Mouse (Mus musculus) kidney, embryonic 14.5 days (tissue): ENCODE measurements at regions not wholly inside any gene's neighbourhood (a gene's known extent, or its start where the extent isn't known, plus 50 kb on each side); places are given as distances from the start of the nearest gene placed in this dataset.
"Not testable (repeated sequence)": the region's sequence is repeated elsewhere in the genome, so short reads cannot be mapped to it uniquely, and the experiment has no call there.

Experiments
- ATAC-seq: fragments of 200-750 bp; cut with Nextera tagmentation; 2 replicates; pipeline ENCODE4 v1.8.0; 2017; ENCODE audit warnings: moderate number of reproducible peaks, mild to moderate bottlenecking, moderate TSS enrichment, moderate library complexity; ENCODE audit not compliant: low FRiP score, low TSS enrichment
- H3K27ac ChIP-seq: fragments of 300-500 bp; sonication (generic); 2 replicates; pipeline ENCODE4 v1.5.1; 2014; ENCODE audit warnings: low read depth, mild to moderate bottlenecking, low read length, moderate library complexity, mixed read lengths
- H3K27me3 ChIP-seq: fragments of 300-500 bp; sonication (generic); 2 replicates; pipeline ENCODE4 v1.6.1; 2014; ENCODE audit warnings: mild to moderate bottlenecking, low read length; ENCODE audit not compliant: control insufficient read depth, insufficient read depth
- H3K36me3 ChIP-seq: fragments of 300-500 bp; sonication (generic); 2 replicates; pipeline ENCODE4 v1.6.1; 2014; ENCODE audit warnings: low read length, mixed read lengths; ENCODE audit not compliant: control insufficient read depth, insufficient read depth
- H3K4me1 ChIP-seq: fragments of 300-500 bp; sonication (generic); 2 replicates; pipeline ENCODE4 v1.6.1; 2014; ENCODE audit warnings: low read length, mixed read lengths; ENCODE audit not compliant: control insufficient read depth, insufficient read depth
- H3K4me2 ChIP-seq: fragments of 300-500 bp; sonication (generic); replicated peaks from 2 replicates; pipeline ENCODE4 v1.6.1; 2014; ENCODE audit warnings: low read depth, mild to moderate bottlenecking, low read length
- H3K4me3 ChIP-seq: fragments of 300-500 bp; sonication (generic); 2 replicates; pipeline ENCODE4 v1.5.1; 2014; ENCODE audit warnings: mild to moderate bottlenecking, low read length
- H3K9ac ChIP-seq: fragments of 300-500 bp; sonication (generic); 2 replicates; pipeline ENCODE4 v1.6.1; 2014; ENCODE audit warnings: low read depth, mild to moderate bottlenecking, low read length, moderate library complexity
- H3K9me3 ChIP-seq: fragments of 300-500 bp; sonication (generic); 2 replicates; pipeline ENCODE4 v1.6.1; 2016; ENCODE audit warnings: low read length; ENCODE audit not compliant: control insufficient read depth
- WGBS: fragments of 180-500 bp; shearing (Covaris S2); extraction: QIAGEN DNeasy Blood & Tissue Kit; methylation state at CpG from one replicate; pipeline ENCODE4 v1.1.7; 2014; 5-methylcytosine and 5-hydroxymethylcytosine counted together

GRCm38 (mm10) chr16:20814240-20814639 is 79.9 kb upstream of the Thpo start:
- H3K9me3 ChIP-seq = no peaks in the 10 kb centered on the region
- H3K36me3 ChIP-seq = no peaks in the 10 kb centered on the region
- H3K4me1 ChIP-seq = peaks cover 10% of the 10 kb centered on the region; the same call in 1 of the 2 replicates
- H3K27ac ChIP-seq = no peak overlapping the region
- H3K9ac ChIP-seq = no peak overlapping the region
- no peak overlapping the region for H3K4me2 ChIP-seq
- H3K27me3 ChIP-seq = no peaks in the 10 kb centered on the region
- no peak for ATAC-seq
- no peak overlapping the region for H3K4me3 ChIP-seq

GRCm38 (mm10) chr16:20812025-20812424 is 77.7 kb upstream of the Thpo start:
- ATAC-seq, H3K4me2 ChIP-seq, H3K4me3 ChIP-seq, H3K27me3 ChIP-seq, H3K9ac ChIP-seq, H3K4me1 ChIP-seq, H3K36me3 ChIP-seq, H3K9me3 ChIP-seq, H3K27ac ChIP-seq: not testable (repeated sequence)
- WGBS = 71% methylated on average over 5 of the region's 5 CpGs

DNA sequence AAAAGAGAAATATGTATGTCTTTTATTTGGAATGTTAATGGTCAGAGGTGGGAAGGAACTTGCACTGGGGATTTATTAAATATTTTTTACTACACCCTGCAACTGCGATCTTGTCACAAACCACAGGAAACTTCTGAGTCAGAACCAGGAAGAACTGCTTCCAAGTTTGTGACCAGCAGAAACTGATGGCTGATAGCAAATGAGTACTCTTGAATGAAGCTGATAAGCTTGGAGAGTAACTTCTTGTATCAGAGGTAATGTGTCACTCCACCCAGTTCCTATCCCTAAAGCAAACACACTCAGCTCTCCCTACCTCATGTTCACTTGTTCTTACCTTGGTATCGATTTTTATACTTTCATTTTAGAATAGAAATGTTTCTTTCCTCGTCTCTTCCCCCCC is 76.0 kb upstream of the Thpo start:
- no peak overlapping the region for H3K27ac ChIP-seq
- WGBS = 88% methylated on average over 3 of the region's 3 CpGs
- ATAC-seq = no peak
- H3K9ac ChIP-seq = no peak overlapping the region
- no peaks in the 10 kb centered on the region for H3K36me3 ChIP-seq
- no peak overlapping the region for H3K4me3 ChIP-seq
- peaks cover 1% of the 10 kb centered on the region; the same call in 1 of the 2 replicates for H3K4me1 ChIP-seq
- no peaks in the 10 kb centered on the region for H3K9me3 ChIP-seq
- H3K4me2 ChIP-seq = no peak overlapping the region
- no peaks in the 10 kb centered on the region for H3K27me3 ChIP-seq

DNA sequence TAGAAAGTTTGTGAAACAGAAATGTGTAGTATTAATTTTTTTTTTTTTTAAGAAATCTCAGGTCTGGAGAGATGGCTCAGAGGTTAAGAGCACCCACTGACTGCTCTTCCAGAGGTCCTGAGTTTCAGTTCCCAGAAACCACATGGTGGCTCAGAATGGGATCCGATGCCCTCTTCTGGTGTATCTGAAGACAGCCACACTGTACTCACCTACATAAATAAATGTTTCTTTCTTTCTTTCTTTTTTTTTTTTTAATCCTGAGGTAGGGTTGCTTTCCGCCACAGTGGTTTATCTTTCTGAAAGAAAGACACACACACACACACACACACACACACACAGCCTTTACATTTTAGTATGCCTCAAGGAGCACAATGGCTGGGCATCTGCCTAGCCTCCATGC is 74.0 kb upstream of the Thpo start:
- H3K27me3 ChIP-seq = no peaks in the 10 kb centered on the region
- H3K27ac ChIP-seq = no peak overlapping the region
- ATAC-seq = no peak
- no peaks in the 10 kb centered on the region for H3K9me3 ChIP-seq
- peaks cover 10% of the 10 kb centered on the region; the same call in 1 of the 2 replicates for H3K4me1 ChIP-seq
- no peaks in the 10 kb centered on the region for H3K36me3 ChIP-seq
- no peak overlapping the region for H3K9ac ChIP-seq
- no peak overlapping the region for H3K4me3 ChIP-seq
- WGBS = 92% methylated on average over 2 of the region's 2 CpGs
- H3K4me2 ChIP-seq = no peak overlapping the region

DNA sequence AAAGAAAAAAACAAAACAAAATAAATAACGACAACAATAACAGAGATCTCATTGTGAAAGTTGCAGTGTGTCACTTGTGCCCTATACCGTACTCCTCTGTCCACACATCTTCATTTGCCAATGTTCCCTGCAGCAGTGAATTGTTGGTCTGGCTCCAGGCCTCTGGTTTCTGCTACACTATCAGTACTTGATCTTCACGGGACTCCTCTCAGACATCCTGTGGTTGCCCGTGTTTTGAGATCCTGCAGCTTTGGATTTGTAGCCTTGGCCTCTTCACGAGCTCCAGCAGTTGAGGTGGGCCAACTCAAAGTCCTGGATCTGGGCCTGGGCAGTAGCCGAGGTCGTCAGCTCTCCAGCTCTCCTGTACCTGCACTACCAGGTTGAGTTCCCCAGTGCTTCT is 72.4 kb upstream of the Thpo start:
- Histone ChIP-seq H3K27me3 (no peaks in the 10 kb centered on the region), H3K36me3 (no peaks in the 10 kb centered on the region), H3K4me2 (no peak overlapping the region), H3K4me3 (no peak overlapping the region), H3K27ac (no peak overlapping the region), H3K9me3 (no peaks in the 10 kb centered on the region), H3K4me1 (peaks cover 13% of the 10 kb centered on the region; the same call in 1 of the 2 replicates), H3K9ac (no peak overlapping the region)
- no peak for ATAC-seq
- WGBS = 86% methylated on average over 7 of the region's 7 CpGs

- H3K4me1 ChIP-seq = peaks cover 13% of the 10 kb centered on the region; the same call in 1 of the 2 replicates
Measured at GRCm38 (mm10) chr16:20805793-20806192, 71.5 kb upstream of the Thpo start.

GRCm38 (mm10) chr16:20805086-20805485 is 70.8 kb upstream of the Thpo start:
- Histone ChIP-seq H3K4me1 (peaks cover 13% of the 10 kb centered on the region; the same call in 1 of the 2 replicates), H3K9me3 (no peaks in the 10 kb centered on the region), H3K27me3 (no peaks in the 10 kb centered on the region), H3K4me3 (no peak overlapping the region; the same call in 1 of the 2 replicates), H3K4me2 (peak overlapping the region; percentile 61), H3K9ac (peak overlapping the region; percentile 58; the same call in 1 of the 2 replicates), H3K36me3 (no peaks in the 10 kb centered on the region), H3K27ac (peak overlapping the region; percentile 65; the same call in 1 of the 2 replicates)
- ATAC-seq = peak; percentile 24; the same call in 1 of the 2 replicates
- WGBS = 16% methylated on average over 6 of the region's 6 CpGs

More at GRCm38 (mm10) chr16:20805793-20806192, 71.5 kb upstream of the Thpo start:
- H3K9me3 ChIP-seq = no peaks in the 10 kb centered on the region
- 88% methylated on average over 6 of the region's 6 CpGs for WGBS
- H3K4me3 ChIP-seq = no peak overlapping the region
- H3K27me3 ChIP-seq = no peaks in the 10 kb centered on the region
- H3K9ac ChIP-seq = no peak overlapping the region
- no peak overlapping the region for H3K4me2 ChIP-seq
- no peaks in the 10 kb centered on the region for H3K36me3 ChIP-seq
- H3K27ac ChIP-seq = no peak overlapping the region
- no peak for ATAC-seq

GRCm38 (mm10) chr16:20804601-20805017 is 70.3 kb upstream of the Thpo start:
- no peaks in the 10 kb centered on the region for H3K9me3 ChIP-seq
- H3K4me1 ChIP-seq = peaks cover 13% of the 10 kb centered on the region; the same call in 1 of the 2 replicates
- H3K9ac ChIP-seq = peak overlapping the region; percentile 58
- no peaks in the 10 kb centered on the region for H3K36me3 ChIP-seq
- no peaks in the 10 kb centered on the region for H3K27me3 ChIP-seq
- ATAC-seq = peak; percentile 80
- WGBS = under 1% methylated on average over 8 of the region's 10 CpGs
- peak overlapping the region; percentile 25 for H3K4me3 ChIP-seq
- H3K27ac ChIP-seq = peak overlapping the region; percentile 65; the same call in 1 of the 2 replicates
- peak overlapping the region; percentile 61 for H3K4me2 ChIP-seq

DNA sequence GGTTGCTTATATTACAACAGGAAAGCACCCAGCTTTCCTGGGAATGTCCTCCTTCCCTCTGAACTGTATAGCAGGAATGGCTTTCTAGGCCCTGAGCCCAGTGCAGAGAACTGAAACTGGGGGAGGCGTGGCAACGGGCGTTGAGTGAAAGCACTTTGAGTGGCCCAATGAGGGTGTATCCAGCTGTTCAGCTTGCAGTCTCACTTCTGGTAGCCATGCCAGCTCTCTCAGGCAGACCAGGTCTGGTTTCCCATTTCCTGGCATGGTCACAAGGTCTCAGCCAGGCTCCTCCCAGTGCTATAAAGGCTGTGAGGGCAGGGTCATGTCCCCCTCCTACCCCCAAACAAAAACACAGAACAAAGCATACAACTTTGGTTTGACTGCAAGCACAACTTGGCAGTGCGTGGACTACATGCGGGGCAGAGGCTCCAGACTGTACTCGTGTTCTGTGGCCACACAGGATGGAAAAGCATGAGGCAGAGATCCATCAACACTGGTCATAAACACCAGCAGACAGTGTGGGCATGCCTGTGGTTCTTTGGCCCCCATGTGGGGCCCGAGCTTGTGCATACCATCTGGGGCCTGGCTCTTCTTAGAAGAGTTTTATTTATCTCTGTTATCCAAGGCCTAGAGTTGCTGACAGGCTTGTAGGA is 69.1 kb upstream of the Thpo start:
- H3K9ac ChIP-seq = no peak overlapping the region
- H3K4me2 ChIP-seq = no peak overlapping the region
- H3K4me3 ChIP-seq = no peak overlapping the region
- ATAC-seq = no peak
- peaks cover 13% of the 10 kb centered on the region; the same call in 1 of the 2 replicates for H3K4me1 ChIP-seq
- H3K27ac ChIP-seq = no peak overlapping the region
- H3K9me3 ChIP-seq = no peaks in the 10 kb centered on the region
- H3K27me3 ChIP-seq = no peaks in the 10 kb centered on the region
- no peaks in the 10 kb centered on the region for H3K36me3 ChIP-seq
- WGBS = 54% methylated on average over 7 of the region's 7 CpGs
